Mouse (Mus musculus): Measurements from ENCODE around the gene Gm28048. TPM values are rescaled to one million over a fixed set of nuclear protein-coding genes. Genes with fewer than 3 reads are reported as not detected.

Gm28048 gene
- polyA plus RNA-seq, 1 experiment from 2014 or later, result 4.3 TPM

DNA sequence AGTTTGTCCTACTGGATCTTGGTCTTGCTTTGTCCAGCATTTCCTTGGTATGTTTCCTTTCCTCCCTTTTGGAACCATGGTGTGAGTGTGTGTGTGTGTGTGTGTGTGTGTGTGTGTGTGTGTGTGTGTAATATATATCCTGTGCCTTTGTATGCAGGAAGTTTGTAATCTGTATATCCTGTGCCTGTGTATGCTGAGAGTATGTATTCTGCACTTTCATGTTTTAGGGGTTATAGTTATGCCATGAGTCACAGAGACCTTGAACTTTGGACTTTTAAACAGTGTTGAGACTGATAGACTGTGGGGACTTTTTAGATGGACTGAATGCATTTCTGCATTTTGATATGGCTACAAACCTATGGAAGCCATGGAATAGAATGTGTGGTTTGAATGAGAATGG lies 99.0 kb downstream of the Gm28048 start:
- Histone ChIP-seq H3K4me2 (no peak overlapping the region), H3K36me3 (no peaks in the 10 kb centered on the region), H3K4me3 (replicated peaks) (no peak overlapping the region), H3K9ac (replicated peaks) (no peak overlapping the region), H3K9me3 (replicated peaks) (no peaks in the 10 kb centered on the region), H3K27ac (replicated peaks) (no peak overlapping the region), H3K4me1 (no peaks in the 10 kb centered on the region), H3K27me3 (replicated peaks) (no peaks in the 10 kb centered on the region)
- no peak for ATAC-seq (ENCODE audit: low FRiP score)

DNA sequence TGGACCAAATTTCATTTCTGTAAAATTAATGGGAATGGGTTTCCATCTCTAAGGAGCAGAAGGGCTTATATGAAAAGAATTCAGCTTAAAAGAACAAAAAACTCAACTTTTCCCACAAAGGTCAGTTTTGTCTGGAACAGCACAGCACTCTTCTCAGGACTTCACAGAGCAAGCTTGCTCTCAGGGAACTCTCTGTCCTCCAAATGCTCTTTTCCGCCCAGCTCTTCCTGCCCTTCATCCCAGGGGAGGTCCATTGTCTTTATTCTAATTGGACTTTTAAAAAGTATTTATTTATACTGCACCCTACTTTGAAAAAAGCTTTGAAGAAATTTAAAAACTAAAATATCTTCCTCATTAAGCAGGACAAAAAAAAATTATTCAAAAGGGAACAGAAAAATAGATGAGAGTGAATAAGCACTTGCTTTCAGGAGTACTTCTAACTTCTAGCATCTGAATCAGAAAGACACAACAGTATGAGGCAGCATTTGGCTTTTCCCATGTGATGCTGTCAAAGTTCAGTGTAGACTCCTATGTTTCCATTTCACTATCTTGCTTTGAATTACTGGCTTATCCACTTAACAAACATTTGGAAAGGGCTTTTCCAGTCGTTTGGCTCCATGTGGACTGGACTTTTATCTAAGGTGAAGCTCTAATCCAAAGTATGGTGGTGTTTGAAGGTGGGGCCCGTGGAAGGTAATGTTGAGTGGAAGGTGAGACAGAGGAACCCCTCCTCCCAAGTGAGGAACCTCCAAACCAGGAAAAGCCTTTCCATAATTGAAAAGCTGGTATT lies 101.3 kb downstream of the Gm28048 start:
- WGBS, result 73% methylated on average over 3 of the region's 3 CpGs
- ATAC-seq (ENCODE audit: low FRiP score), result no peak

DNA sequence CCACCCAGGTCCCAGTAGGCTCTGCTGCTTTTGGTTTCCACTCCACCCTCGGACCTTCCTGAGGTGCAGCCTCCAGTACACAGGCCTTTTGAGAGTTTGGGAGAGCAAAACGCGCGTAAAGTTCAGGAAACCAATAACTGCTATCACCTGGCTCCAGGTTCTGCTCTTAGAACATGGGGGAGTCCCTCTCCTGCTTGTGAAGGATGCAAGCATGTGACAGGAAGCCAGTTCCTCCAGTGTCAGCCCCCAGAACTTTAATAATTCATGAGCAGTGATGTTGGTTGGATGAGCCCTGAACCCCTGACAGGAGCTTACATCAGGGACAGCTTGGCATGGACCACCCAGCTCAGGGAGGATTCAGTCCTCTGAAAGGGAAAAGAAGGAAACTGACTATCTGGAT lies 102.2 kb downstream of the Gm28048 start:
- Histone ChIP-seq H3K4me3 (replicated peaks) (no peak overlapping the region), H3K36me3 (no peaks in the 10 kb centered on the region), H3K9me3 (replicated peaks) (no peaks in the 10 kb centered on the region), H3K27ac (replicated peaks) (no peak overlapping the region), H3K27me3 (replicated peaks) (no peaks in the 10 kb centered on the region), H3K4me2 (no peak overlapping the region), H3K9ac (replicated peaks) (no peak overlapping the region), H3K4me1 (peaks cover 8% of the 10 kb centered on the region)
- ATAC-seq (ENCODE audit: low FRiP score), result no peak
- 91% methylated on average over 4 of the region's 4 CpGs for WGBS

More for the DNA sequence above, 101.3 kb downstream of the Gm28048 start:
- H3K4me2 ChIP-seq, result no peak overlapping the region
- no peak overlapping the region for H3K27ac ChIP-seq (replicated peaks)
- H3K4me3 ChIP-seq (replicated peaks), result no peak overlapping the region
- H3K36me3 ChIP-seq, result no peaks in the 10 kb centered on the region
- H3K9ac ChIP-seq (replicated peaks), result no peak overlapping the region
- H3K9me3 ChIP-seq (replicated peaks), result no peaks in the 10 kb centered on the region
- H3K4me1 ChIP-seq, result no peaks in the 10 kb centered on the region
- H3K27me3 ChIP-seq (replicated peaks), result no peaks in the 10 kb centered on the region

DNA sequence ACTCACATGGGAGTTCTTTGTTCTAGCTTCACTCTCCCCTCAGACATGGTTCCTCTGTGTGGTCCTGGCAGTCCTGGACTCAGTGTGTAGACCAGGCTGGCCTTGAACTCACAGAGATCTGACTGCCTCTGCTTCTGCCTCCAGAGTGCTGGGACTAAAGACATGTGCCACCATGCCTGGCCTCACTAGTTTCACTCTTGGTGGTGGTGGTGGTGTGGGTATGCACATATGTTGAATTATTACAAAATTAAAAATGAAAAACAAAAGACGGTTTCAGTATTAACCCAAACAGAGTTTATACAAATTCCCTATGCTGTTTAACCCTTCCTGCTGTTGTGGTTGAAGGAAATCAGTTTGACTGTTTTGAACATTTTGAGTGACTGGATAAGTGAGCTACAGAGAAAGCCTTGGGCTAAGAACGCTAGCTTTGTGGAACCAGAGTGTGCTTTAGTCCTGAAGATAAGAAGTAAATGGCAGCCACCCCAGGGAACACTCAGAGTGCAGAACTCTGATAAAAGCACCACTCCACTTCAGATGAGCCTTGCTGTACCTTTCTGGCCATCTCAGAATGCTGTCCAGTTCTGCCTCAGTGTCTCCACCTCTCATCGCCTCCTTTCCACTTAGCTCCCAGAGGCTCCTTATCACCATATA lies 105.1 kb downstream of the Gm28048 start:
- Histone ChIP-seq H3K9me3 (replicated peaks) (no peaks in the 10 kb centered on the region), H3K4me3 (replicated peaks) (no peak overlapping the region), H3K27ac (replicated peaks) (no peak overlapping the region), H3K27me3 (replicated peaks) (no peaks in the 10 kb centered on the region), H3K36me3 (no peaks in the 10 kb centered on the region), H3K9ac (replicated peaks) (no peak overlapping the region), H3K4me1 (peaks cover 20% of the 10 kb centered on the region), H3K4me2 (no peak overlapping the region)
- WGBS, result 87% methylated on average over 3 of the region's 3 CpGs
- no peak for ATAC-seq (ENCODE audit: low FRiP score)

DNA sequence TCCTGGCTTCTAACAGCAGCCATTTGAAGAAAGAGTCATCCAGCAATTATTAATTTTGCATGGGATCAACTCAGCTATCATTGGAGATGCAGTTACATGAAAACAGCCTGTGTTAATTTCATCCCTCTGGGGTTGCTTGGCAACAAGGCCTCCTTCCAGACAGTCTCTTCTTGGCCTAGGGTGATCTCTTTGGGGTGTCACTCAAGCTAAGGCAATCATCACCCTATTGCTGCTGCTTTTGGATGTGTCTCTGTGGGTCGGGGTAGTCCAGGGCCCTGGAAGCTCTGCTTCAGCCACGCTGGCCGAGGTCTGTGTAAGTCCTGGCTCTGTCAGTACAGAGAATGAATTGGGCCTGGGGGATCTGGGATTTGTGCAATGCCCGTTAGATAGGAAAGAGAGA lies 106.6 kb downstream of the Gm28048 start:
- Histone ChIP-seq H3K4me3 (replicated peaks) (no peak overlapping the region), H3K4me1 (peaks cover 20% of the 10 kb centered on the region), H3K27ac (replicated peaks) (peak overlapping the region; percentile 61), H3K27me3 (replicated peaks) (no peaks in the 10 kb centered on the region), H3K4me2 (no peak overlapping the region), H3K9me3 (replicated peaks) (no peaks in the 10 kb centered on the region), H3K36me3 (no peaks in the 10 kb centered on the region), H3K9ac (replicated peaks) (no peak overlapping the region)
- WGBS, result 45% methylated on average over 4 of the region's 4 CpGs
- ATAC-seq (ENCODE audit: low FRiP score), result peak; percentile 69

DNA sequence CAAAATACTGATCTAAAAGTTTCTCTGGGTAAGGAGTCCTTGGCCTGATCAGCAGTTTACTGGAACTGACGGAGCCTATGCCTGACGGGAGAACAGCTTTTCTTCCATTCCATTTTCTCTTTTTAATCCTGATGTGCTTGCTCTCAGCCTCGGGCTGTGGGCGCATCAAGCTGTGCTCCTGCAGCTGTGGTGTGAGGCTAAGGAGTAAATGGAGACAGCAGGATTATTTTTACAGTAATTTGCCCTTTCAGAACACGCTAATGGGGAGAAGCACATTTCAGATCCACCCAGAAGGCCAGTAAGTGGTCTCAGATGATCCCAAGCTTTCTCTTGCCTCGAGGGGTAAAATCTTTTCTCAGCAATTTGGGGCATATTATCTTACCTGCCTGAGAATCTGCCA lies 107.1 kb downstream of the Gm28048 start:
- no peak overlapping the region for H3K4me3 ChIP-seq (replicated peaks)
- no peaks in the 10 kb centered on the region for H3K36me3 ChIP-seq
- H3K27me3 ChIP-seq (replicated peaks), result no peaks in the 10 kb centered on the region
- peak; percentile 45; the same call in 1 of the 2 replicates for ATAC-seq (ENCODE audit: low FRiP score)
- no peak overlapping the region for H3K4me2 ChIP-seq
- no peaks in the 10 kb centered on the region for H3K9me3 ChIP-seq (replicated peaks)
- H3K9ac ChIP-seq (replicated peaks), result no peak overlapping the region
- WGBS, result 54% methylated on average over 6 of the region's 6 CpGs
- peak overlapping the region; percentile 61 for H3K27ac ChIP-seq (replicated peaks)
- H3K4me1 ChIP-seq, result peaks cover 20% of the 10 kb centered on the region

DNA sequence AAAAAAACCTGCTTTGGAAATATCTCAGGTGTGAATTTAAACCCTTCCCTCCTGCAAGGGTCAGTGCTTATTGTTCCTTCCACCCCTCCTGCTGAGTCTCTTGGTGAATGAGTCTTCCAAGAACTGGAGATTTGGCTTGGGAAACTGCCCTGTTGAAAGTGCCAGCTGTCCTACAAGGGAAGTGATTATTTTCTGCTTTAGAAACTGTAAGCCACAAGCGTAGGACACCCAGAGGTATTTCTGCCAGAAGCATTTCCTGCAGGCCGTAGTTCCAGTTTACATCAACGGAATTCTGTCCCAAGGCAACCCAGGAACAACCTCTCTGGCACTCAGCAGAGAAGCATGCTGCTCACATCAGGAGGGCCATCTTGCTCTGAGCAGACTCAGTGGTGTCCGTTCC lies 108.5 kb downstream of the Gm28048 start:
- H3K4me1 ChIP-seq, result peaks cover 20% of the 10 kb centered on the region
- H3K4me2 ChIP-seq, result no peak overlapping the region
- no peaks in the 10 kb centered on the region for H3K9me3 ChIP-seq (replicated peaks)
- H3K27ac ChIP-seq (replicated peaks), result no peak overlapping the region
- ATAC-seq (ENCODE audit: low FRiP score), result no peak
- no peaks in the 10 kb centered on the region for H3K36me3 ChIP-seq
- no peaks in the 10 kb centered on the region for H3K27me3 ChIP-seq (replicated peaks)
- no peak overlapping the region for H3K4me3 ChIP-seq (replicated peaks)
- H3K9ac ChIP-seq (replicated peaks), result no peak overlapping the region
- 63% methylated on average over 4 of the region's 4 CpGs for WGBS

DNA sequence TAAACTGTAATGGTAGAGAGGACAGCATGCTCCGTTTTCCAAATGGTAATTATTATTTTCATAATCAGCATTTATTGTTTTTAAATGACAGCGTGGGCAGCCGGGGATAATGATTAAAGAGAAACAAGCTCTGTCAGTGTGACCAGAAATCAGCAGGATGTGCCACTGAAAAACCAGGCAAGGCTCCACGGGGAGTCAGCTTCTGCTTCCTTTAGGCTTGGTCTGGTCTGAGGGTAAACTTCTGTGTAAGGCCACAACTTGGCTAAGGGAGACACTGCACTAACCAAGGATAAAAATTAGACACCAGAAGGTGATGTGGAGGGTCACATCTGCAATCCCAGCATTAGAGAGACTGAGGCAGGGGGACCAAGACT lies 109.6 kb downstream of the Gm28048 start:
- Histone ChIP-seq H3K9ac (replicated peaks) (no peak overlapping the region), H3K9me3 (replicated peaks) (no peaks in the 10 kb centered on the region), H3K27me3 (replicated peaks) (no peaks in the 10 kb centered on the region), H3K36me3 (no peaks in the 10 kb centered on the region), H3K4me1 (peaks cover 20% of the 10 kb centered on the region), H3K4me3 (replicated peaks) (no peak overlapping the region), H3K27ac (replicated peaks) (no peak overlapping the region), H3K4me2 (no peak overlapping the region)
- no peak for ATAC-seq (ENCODE audit: low FRiP score)
- WGBS, result 53% methylated on average over 4 of the region's 4 CpGs

DNA sequence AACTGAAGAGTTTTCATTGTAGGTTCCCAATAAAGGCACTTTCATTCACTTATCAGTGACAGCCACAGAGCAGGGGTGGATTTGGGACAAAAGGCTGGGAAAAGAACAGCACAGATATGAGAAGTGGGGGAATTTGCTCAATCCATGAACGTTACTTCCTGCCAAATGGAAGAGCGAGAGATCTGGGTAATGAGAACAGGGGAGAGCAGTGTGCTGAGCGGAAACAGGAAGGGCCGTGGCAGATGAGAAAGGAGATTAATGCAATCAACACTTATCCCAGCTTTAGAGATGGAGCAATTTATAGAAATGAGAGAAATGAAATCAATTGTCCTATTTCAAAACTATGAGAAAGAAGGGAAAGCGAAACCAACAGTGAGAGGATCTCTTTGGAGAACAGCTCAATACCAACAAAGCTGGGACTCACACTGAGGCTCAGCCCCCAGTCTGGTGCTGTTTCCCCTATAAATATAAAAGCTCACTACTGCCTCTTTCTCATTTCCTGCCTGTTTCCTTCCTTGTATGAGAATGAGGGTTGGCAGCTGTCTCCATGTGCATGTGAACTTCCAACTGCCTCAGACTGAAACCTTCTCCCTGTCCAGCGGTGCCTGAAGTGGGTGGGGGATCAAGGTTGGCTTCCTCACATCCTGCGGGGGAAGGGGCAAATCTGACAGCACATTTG lies 110.1 kb downstream of the Gm28048 start:
- no peak overlapping the region for H3K4me2 ChIP-seq
- H3K36me3 ChIP-seq, result no peaks in the 10 kb centered on the region
- WGBS, result 71% methylated on average over 7 of the region's 7 CpGs
- peaks cover 20% of the 10 kb centered on the region for H3K4me1 ChIP-seq
- no peak overlapping the region for H3K4me3 ChIP-seq (replicated peaks)
- no peak overlapping the region for H3K9ac ChIP-seq (replicated peaks)
- no peaks in the 10 kb centered on the region for H3K27me3 ChIP-seq (replicated peaks)
- H3K9me3 ChIP-seq (replicated peaks), result no peaks in the 10 kb centered on the region
- H3K27ac ChIP-seq (replicated peaks), result no peak overlapping the region
- ATAC-seq (ENCODE audit: low FRiP score), result no peak

DNA sequence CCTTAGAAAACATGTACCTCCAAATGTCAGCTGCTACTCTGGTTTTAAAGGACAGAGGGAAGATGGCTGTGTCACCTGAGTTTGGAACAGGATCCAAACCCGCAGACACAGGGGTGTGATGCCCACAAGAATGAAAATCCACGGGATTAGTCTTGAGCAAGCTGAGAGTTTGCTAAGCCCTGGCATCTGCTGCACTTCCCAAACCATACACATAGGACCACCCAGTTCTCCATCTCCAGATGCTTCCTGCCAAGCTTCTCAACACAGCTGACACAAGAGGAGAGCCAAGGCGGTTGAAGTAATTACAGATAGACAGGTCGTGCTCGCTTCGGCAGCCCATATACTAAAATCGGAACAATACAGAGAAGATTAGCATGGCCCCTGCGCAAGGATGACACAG lies 113.3 kb downstream of the Gm28048 start:
- H3K9ac ChIP-seq (replicated peaks), result no peak overlapping the region
- H3K4me3 ChIP-seq (replicated peaks), result no peak overlapping the region
- peaks cover 3% of the 10 kb centered on the region; the same call in 1 of the 2 replicates for H3K4me1 ChIP-seq
- 92% methylated on average over 8 of the region's 8 CpGs for WGBS
- no peaks in the 10 kb centered on the region for H3K36me3 ChIP-seq
- no peaks in the 10 kb centered on the region for H3K27me3 ChIP-seq (replicated peaks)
- H3K4me2 ChIP-seq, result no peak overlapping the region
- H3K27ac ChIP-seq (replicated peaks), result no peak overlapping the region
- ATAC-seq (ENCODE audit: low FRiP score), result no peak
- H3K9me3 ChIP-seq (replicated peaks), result no peaks in the 10 kb centered on the region

DNA sequence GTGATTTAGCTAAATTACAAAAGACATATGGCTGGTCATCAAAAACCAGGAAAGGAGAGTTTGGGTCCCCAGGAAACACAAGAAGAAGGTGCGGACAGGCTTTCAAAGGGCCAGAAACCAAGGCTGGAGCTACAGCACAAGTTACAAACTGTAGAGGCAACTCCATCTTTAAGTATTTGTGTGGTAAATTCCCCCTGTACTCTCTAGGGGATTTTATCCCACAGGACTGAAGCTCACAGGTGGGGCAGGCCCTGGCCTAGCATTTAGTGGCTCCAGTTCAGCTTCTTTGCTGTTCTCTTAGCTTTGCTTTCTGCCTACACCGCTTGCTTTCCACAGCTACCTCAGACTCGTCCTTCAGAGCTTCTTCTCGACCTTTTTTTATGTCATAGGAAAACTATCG lies 114.2 kb downstream of the Gm28048 start:
- no peak overlapping the region for H3K9ac ChIP-seq (replicated peaks)
- 93% methylated on average over 5 of the region's 5 CpGs for WGBS
- H3K27me3 ChIP-seq (replicated peaks), result peaks cover 6% of the 10 kb centered on the region; the same call in 1 of the 2 replicates
- no peaks in the 10 kb centered on the region for H3K4me1 ChIP-seq
- H3K27ac ChIP-seq (replicated peaks), result no peak overlapping the region
- no peaks in the 10 kb centered on the region for H3K36me3 ChIP-seq
- ATAC-seq (ENCODE audit: low FRiP score), result no peak
- H3K9me3 ChIP-seq (replicated peaks), result no peaks in the 10 kb centered on the region
- H3K4me3 ChIP-seq (replicated peaks), result no peak overlapping the region
- H3K4me2 ChIP-seq, result no peak overlapping the region
